Mouse (Mus musculus) frontal cortex, postnatal 10 days (tissue): ENCODE data around the gene Il1f8.
"Not testable (repeated sequence)": the region's sequence is repeated elsewhere in the genome, so short reads cannot be mapped to it uniquely, and the experiment has no call there.

Experiments
- DNase-seq, 2 experiments: peaks; one replicate each; pipeline ENCODE4 v3.0.0; 2022; ENCODE audit warnings: low spot score in 2 of 2, mixed read lengths in 1 of 2

Il1f8 gene

GRCm38 (mm10) chr2:24152861-24153260, at the start of gene Il1f8:
Il1f8 (plus strand) TSS chr2:24153161.
- no peak for DNase-seq

GRCm38 (mm10) chr2:24103619-24104289, 49.2 kb upstream of the Il1f8 start:
- DNase-seq: no peak

DNA sequence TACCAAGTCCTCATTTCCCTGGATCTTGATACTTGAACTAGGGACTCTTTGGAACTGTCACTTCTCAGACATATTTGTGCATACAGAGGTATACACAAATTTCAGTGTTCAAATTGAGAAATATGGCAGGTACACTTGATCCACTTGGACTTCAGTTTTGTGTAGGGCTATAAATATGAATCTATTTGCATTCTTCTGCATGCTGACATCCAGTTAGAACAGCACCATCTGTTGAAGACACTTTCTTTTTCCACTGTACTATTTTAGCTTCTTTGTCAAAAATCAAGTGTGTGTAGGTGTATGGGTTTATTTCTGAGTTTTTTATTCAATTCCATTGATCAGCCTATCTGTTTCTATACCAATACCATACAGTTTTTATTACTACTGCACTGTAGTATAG, 43.9 kb upstream of the Il1f8 start:
- DNase-seq: no peak

DNA sequence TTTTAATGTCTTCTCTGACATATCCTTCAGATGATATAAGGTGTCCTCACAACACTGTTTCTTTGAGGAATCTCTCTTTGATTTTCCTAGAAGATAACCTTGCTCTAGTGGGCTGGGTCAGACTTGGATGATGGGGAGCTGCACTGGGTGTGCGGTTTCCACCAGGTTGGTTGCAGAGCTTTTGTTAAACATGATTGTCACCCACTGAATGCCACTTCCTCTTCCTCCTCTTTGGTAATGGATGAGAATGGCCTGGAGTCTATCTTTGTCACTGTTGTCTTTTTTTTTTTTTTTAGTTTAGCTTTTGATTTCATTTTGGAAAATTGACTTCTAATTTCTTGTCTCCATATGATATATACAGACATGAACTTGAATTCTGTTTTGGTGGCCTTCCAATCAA, 18.6 kb upstream of the Il1f8 start:
- no peak for DNase-seq

GRCm38 (mm10) chr2:24181683-24182331, 28.8 kb downstream of the Il1f8 start:
- DNase-seq: peak; percentile 8 to 37

DNA sequence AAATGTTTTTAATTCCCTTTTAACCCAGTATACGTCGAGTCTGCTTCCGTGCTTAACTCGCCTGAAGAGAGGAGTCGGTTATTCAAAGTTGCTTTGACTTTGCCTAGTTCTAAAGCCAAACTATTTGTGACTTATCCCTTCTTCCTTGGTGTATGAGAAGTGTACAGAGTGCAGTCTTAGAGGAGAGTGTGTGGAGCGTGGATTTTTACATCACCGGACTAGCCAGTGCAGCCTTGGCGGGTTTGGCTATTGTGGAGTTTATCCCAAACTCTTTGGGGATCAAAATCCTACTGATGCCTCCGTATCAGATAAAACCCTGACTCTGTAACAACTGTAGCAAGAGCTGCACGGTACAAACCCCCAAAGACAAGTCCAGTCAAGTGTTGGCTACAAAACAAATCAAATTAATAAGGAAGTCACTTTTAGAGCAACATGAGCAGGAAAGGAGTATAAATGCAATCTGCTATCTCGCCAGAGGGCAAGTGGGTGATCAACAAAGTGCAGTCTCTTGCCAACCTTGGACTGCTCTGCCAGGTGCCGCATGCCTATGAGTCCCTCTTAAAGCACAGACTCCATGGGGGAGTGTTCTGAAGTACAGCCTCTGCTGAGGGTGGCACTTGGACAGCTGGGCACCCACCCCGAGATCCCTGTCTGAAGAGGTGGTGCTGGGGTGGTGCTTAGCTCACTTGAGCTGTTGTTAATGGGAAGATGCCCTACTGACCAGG, 29.6 kb downstream of the Il1f8 start:
- not testable (repeated sequence) for DNase-seq

DNA sequence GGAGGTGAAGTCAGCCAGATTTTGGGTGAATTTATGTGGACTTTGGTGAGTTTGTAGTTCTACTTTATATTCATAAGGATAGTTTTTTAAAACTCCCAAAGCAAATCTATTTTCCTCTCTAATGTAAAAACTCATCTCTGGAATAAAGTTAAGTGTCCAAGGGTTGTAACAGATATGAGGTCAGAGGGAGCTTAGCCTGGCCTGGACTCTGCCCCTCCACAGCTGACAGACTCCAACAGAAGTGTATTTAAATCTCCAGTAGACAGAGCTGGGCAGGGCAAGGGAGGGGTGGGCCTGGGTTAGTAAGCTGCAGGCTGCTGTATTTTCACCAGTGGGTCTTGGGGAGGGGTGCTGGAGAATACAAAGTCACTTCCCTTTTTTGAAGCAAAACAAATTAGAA, 31.1 kb downstream of the Il1f8 start:
- DNase-seq: not testable (repeated sequence)

GRCm38 (mm10) chr2:24186176-24186575, 33.2 kb downstream of the Il1f8 start, which contains the start of gene Il1f9:
Il1f9 (plus strand) TSS chr2:24186476.
- no peak for DNase-seq

DNA sequence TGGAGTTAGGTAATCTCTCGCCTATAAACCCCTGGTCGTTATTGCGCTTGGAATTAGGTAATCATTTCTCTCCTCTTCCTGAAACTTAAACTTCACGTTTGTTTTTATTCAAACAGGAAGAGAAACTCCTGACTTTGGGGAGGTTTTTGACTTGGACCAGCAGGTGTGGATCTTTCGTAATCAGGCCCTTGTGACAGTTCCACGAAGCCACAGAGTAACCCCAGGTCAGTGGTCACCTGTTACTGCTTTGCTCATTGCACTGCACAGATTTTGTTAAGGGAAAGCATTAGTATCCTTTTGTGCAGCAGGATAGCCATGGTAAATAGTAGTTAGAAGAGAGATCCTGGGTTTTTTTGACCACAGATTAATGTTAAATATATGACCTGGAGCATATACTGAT, 34.6 kb downstream of the Il1f8 start:
- DNase-seq: no peak

- DNase-seq: no peak
Observed at GRCm38 (mm10) chr2:24188189-24188588, 35.2 kb downstream of the Il1f8 start.
